Mouse (Mus musculus): ENCODE data around the gene Arf4. TPM values are rescaled to one million over a fixed set of nuclear protein-coding genes. Genes with fewer than 3 reads are reported as not detected.
"Not testable (repeated sequence)": the region's sequence is repeated elsewhere in the genome, so short reads cannot be mapped to it uniquely, and the experiment has no call there.

Gene Arf4
- total RNA-seq, 2 experiments from 2014 or later, result 108 TPM

DNA sequence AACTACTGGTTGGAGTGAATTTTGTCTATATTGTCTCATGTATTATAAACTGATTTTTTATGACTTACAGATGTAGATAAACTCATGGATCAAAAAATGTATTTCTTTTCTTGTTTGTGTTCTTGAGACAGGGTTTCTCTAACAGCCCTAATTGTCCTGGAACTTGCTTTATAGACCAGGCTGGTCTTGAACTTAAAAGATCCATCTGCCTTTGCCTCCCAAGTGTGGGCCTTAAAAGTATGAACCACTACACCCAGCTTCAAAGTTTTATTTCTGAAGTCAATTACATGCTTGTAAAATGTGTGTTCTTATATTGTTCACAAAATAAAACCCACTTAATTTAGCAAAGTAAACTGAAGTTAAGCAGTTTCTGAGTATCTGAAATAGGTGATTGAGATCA is 20.3 kb downstream of the Arf4 start:
- DNase-seq (ENCODE audit: low spot score in 2 of 2), result no peak
- intact Hi-C loops (cut with DNase I), result no loop called here

DNA sequence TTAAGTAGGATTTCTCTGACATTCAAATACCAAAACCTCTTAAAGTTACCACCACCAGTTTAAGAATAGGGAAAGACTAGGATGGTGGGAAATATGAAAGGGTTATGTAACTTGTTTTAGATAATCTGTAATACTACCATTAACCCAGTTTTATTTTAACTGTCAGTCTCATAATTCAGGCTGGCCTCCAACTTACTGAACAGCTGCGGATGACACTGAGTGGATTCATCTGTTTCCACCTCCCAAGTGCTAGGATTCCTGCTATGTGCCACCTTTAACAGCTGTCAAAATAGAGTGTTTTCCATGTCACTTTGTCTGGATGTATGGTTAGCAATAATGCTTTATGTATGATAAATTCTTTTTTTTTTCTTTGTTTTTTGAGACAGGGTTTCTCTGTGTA is 22.4 kb downstream of the Arf4 start:
- intact Hi-C loops (cut with DNase I), result no loop called here
- DNase-seq (ENCODE audit: low spot score in 2 of 2), result no peak

DNA sequence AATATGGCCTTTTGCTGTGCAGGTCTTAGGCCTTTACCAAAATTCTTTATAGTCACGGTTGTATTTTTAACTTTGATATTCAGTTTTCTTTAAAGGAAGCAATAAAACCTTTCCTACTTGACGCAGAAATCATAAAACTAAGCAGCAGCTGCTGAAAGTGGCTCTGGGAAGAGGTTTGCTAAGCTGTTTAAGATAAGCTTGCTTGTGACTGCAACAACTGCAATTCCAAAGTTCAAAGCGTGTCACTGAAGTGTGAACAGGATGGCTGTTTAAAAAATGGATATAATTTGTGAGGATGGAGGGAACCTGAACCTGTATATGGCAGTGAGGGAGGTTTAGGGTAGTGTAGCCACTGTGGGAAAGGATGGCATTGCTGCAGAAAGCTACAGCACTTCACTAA is 24.1 kb downstream of the Arf4 start:
- intact Hi-C loops (cut with DNase I), result no loop called here
- DNase-seq (ENCODE audit: low spot score in 2 of 2), result no peak

DNA sequence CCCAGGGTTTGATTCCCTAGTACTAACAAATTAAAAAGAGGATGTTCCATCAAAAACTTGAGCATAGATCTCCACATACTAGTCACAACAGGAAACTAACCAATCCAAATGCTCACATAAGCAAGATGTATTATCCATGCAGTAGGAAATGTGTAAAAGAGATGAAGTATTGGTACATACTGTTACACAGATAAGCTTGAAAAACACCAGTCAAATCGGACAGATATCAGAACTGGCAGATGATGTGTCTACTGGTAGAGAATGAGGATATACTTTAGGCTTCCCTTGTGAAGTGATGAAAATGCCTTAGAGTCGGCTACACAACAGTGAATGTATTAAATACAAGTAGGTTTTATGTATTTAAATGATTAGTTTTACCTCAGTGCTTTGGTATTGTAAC is 24.6 kb downstream of the Arf4 start:
- intact Hi-C loops (cut with DNase I), result no loop called here

DNA sequence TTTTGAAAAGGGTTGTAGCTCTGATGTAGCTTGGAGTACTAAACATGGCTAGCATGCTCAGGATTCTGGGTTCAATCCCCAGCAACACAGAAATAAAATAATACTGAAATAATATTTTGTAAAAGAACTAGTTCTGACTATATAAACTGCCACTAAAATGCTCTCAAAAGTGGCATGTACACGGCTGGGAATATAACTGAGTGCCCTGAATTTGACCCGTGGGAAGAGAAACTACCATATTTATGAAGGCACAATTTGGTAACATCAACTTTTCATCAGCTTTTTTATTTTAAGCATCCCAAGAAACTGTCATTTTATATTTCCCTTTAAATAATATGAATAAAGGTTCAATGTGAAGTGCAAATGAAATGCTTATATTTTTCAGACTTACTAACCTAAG is 26.0 kb downstream of the Arf4 start:
- no peak for DNase-seq (ENCODE audit: low spot score in 2 of 2)
- intact Hi-C loops (cut with DNase I), result no loop called here

More for the DNA sequence above, 24.6 kb downstream of the Arf4 start:
- no peak for DNase-seq (ENCODE audit: low spot score in 2 of 2)

DNA sequence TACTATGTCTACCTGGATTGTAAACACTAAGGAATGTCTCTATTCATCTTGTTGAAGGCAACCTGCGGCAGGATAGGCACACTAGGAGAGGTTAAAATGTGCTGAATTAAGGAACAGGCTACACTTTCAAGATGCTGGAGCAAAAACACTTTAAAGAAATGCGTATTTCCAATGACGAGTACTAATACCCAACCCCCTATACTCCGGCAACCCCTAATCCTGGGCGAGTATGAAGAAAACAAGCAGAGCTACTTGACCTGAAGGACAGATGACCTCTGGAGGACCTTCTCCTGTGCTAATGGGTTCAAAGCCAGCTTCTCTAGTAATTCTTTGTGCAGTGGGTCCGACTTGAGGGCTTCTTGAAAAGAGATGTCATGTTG is 30.1 kb downstream of the Arf4 start:
- intact Hi-C loops (cut with DNase I), result no loop called here
- DNase-seq (ENCODE audit: low spot score in 2 of 2), result no peak

DNA sequence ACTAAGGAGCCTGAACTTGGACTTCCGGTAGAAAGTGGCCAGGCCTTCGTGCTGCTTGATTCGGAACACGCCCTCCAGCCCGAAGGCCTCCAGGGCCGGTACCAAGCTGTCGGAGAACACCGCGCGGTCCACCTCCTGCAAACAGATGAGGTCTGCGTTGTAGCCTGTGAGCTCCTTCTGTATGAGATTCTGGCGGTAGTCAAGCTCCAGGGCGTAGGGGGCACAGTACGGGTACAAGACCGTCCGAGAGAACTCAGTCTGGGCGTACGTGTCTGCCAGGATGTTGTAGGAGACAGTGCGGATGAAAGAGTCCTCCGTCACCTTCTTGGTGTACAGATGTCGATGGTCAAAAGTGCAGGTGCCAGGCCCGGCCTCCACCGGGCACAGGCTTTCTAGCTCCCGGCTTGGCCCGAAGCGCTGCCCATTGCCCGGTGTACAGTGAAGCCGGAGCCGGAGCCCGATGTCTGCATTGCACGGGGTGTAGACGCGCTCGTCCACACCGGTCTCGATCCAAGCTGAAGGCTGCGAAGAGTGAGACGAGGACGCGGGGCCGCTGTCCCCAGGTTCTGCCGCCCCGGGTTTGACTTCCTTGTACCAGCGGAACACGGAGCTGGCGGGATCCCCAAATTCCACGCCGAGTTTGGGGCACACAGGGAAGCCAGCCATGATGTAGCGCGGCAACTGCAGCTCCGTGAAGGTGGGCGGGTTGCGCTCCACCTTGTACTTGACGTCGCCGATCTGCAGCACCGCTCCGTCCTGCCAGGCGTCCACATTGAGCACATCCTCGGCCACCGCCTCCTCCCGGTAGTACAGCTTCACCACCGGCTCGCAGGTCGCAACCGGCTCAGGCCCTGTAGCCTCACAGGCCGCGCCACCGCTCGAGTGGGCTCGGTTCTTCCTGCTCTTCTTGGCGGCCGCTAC is 30.8 kb downstream of the Arf4 start:
- intact Hi-C loops (cut with DNase I), result no loop called here
- DNase-seq (ENCODE audit: low spot score in 2 of 2), result peak; percentile 64 to 72

DNA sequence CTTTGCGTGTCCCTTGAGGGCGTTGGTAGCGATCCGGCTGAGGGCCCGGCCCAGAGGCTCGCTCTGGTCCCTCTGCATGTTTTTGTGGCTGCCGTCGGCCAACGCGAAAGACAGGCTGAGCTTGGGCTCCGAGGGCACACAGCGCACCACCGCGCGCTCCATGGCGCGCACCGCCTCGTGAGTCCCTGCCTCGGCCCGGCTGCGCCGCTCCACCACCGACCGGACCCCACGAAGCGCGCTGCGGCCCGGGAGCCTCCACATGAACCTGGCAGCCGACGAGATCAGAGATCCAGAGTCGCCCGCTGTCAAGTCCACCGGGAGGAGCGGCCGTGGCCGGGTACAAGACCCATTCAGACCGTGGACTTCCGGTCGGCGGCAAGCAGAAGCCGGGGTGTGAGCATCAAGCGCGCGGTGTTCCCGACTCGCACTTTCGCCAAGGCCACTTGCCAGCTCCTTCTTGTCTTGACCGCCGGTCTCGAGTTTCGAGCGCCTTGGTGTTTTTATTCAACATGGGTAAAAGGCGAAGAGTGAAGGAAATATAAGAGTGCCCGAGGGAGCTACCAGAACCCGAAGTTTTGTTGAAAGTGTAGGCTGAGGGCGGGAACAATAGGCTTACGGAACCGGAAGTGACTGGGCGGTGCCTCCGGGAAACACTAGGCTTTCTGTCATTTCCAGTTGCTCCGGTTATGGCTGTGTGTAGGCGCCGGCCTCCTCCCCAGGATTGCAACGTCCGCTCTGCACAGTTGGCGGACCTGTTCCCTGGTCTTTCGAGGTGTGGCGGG is 31.6 kb downstream of the Arf4 start, which contains the start of gene Pde12:
TSS of gene Pde12 (minus strand) at position 592 of the 782 bp plus-strand sequence.
- DNase-seq (ENCODE audit: low spot score in 2 of 2), result peak; percentile 94 to 95
- intact Hi-C loops (cut with DNase I), result loop anchor here (10.0 kb wide), 2 partner anchors 305 to 425 kb away; partner anchors contain the start of gene Appl1

DNA sequence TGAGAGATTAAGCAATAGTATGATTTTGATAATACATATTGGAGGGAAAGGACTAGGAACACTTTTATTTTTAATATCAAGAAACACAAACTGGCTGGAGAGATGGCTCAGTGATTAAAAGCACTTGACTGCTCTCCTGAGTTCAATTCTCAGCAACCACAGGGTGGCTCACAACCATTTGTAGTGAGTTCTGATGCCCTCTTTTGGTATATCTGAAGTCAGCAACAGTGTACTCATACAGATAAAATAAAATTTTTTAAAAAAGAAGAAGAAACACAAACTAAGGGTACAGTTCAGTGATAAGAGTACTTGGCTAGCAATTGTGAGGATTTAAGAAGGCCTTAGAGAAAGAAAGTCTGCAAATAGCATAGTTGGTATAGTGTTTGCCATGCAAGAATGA is 33.1 kb downstream of the Arf4 start:
- intact Hi-C loops (cut with DNase I), result loop anchor here (10.0 kb wide), 2 partner anchors 304 to 424 kb away; partner anchors contain the start of gene Appl1
- DNase-seq (ENCODE audit: low spot score in 2 of 2), result no peak

DNA sequence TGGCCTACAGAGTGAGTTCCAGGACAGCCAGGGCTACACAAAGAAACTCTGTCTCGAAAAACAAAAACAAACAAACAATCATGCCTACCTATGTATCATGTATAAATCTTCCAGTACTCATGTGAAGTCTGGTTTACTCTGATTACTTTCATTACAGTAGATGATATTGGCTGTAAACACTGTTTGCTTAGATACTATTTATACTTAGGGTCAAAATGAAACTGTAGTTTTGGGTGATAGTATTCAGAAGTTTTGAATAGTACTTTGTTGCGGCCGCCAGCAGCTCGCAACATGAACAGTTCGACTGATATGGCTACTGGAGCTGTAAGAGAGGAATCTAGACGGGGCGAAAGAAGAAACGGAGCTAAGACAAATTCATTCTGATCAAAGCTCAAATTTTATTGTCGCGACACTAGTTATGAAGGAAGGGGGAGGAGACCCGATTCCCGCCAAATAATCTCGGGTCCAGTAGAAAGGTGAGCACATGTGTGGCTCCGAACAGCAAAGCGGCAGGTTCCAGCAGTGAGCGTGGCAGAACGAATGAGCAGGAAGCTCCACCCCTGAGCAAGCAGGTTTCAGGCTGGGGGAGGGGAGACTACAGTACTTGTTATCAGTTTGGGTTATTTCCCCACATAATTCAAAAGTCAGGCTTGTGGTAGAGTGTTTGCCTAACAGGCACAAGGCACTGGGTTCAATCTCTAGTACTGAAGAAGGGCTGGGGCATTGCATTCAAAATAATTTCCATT is 34.2 kb downstream of the Arf4 start:
- DNase-seq (ENCODE audit: low spot score in 2 of 2), result not testable (repeated sequence)
- intact Hi-C loops (cut with DNase I), result loop anchor here (10.0 kb wide), 2 partner anchors 303 to 423 kb away; partner anchors contain the start of gene Appl1

DNA sequence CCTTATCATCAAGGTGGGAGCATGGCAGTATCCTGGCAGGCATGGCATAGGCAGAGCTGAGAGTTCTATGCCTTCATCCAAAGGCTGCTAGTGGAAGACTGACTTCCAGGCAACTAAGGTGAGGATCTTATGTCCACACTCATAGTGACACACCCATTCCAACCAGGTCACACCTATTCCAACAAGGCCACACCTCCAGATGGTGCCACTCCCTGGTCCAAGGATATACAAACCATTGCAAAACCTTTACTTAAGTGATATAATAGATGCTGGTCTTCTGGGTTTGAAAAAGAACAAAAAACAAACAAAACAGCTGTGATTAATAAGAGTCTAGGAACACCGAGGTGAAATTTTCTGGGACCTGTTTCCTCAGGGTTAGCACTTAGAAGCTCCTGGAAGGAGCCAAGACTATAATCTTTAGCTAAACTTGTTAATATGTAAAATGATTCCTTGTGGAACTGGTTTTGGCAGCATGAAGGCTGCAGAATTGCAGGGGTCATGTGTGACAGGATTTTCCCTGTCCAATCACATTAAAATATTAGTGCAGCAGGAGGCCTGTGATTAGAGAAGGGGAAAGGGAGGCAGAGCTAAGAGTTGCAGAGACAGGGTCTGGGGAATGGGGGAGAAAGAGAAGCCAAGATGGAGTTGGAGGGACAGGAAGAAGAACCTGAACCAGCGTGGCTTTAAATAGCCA is 36.7 kb downstream of the Arf4 start:
- intact Hi-C loops (cut with DNase I), result loop anchor here (10.0 kb wide), 2 partner anchors 300 to 420 kb away; partner anchors contain the start of gene Appl1

DNA sequence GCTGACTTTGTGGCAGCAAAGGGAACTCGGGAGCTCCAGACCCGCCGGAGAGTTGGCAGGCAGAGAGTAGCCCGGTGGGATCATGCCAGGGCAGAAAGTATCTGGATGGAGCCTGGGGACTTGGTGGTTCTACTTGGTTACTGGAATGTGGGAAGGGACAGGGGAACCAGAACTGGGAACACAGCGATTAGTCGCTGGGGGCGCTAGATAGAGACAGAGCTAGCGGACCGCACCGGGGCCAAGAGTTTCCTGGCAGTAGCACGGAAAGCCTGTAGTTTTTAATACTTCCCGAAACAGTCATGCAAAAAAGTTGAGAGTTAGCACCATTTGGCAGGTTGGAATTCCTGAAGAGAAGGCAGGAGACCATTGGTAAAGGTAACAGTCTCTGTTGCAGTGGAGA is 37.5 kb downstream of the Arf4 start:
- no peak for DNase-seq (ENCODE audit: low spot score in 2 of 2)
- intact Hi-C loops (cut with DNase I), result loop anchor here (10.0 kb wide), 2 partner anchors 299 to 419 kb away; partner anchors contain the start of gene Appl1

More for the DNA sequence above, 36.7 kb downstream of the Arf4 start:
- DNase-seq (ENCODE audit: low spot score in 2 of 2), result not testable (repeated sequence)

DNA sequence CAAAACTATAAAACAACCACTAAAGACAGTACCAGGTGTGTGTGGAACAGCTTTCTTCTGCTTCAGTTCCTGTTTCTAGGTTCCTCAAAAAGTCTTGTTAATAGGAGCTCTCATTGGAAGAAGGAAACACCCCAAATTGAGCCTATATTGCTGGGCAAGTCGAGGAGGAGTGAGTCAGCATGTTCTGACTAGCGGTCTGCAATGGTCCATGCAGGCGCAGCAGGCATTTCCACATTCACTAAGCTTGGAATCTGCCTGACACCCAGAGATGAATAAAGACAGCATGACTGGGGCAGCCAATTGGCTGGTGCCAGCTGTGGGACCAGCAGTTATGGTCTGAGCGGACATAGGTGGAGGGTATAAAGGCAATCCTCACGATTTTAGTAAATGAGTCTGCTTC is 37.9 kb downstream of the Arf4 start:
- intact Hi-C loops (cut with DNase I), result loop anchor here (10.0 kb wide), 2 partner anchors 299 to 419 kb away; partner anchors contain the start of gene Appl1
- DNase-seq (ENCODE audit: low spot score in 2 of 2), result no peak

DNA sequence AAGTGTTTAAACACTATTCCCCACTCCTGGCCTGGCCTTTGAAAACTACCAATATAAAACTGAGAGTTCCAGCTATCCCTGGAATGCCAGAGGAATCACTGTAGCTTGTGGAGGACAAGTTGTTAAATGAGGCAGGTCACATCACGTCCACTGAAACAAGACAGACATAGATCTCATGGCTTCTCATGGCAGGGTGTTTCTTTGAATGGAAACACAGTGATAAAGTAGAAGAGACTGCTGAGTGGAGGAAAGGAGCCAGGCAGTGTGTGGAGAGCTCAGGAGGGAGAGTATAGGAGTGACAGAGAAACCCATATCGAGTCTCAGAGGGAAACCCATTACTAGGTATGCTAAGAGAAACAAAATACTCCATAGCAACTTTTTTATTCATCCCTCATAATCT is 52.9 kb downstream of the Arf4 start:
- no peak for DNase-seq (ENCODE audit: low spot score in 2 of 2)
- intact Hi-C loops (cut with DNase I), result no loop called here

DNA sequence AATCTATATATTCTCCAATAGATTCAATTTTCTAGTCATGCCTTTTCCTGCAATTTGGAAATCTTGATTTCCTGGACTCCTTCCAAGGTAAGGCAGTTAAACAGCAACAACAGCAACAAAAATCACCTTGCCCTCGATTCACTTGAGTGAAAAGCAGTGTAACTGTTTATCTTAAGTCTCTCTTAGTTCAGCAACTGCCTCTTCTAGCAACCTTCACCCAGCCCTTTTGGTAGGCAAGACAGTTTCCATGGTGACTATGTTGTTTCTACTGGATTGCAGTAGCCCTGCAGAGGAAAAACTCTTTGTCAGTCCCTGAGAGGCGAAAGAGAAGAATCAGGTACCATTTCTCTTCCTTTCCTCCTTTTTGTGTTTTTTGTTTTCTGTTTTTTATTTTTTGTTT is 53.5 kb downstream of the Arf4 start:
- no peak for DNase-seq (ENCODE audit: low spot score in 2 of 2)
- intact Hi-C loops (cut with DNase I), result no loop called here

DNA sequence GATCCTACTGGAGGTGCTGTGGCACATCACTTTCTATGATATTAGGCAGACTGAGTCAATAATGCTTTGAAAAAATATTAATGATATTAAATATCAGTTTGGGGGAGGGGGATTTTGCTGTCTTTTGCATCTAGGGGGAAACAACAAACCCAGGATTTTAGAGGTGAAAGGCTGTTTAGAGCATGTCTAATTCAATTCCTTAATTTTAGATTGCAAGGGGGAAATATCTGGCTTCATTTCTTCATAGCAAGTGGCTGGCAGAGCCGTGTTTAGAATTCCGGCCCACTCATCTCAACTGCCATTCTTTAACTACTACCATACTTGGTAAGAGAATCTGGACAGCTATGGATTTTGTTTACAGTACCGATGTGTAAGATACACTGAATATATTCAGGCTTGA is 55.1 kb downstream of the Arf4 start, which contains the start of gene Dnah12:
TSS of gene Dnah12 (plus strand) at position 301 of the 400 bp plus-strand sequence.
- no peak for DNase-seq (ENCODE audit: low spot score in 2 of 2)
- intact Hi-C loops (cut with DNase I), result no loop called here

DNA sequence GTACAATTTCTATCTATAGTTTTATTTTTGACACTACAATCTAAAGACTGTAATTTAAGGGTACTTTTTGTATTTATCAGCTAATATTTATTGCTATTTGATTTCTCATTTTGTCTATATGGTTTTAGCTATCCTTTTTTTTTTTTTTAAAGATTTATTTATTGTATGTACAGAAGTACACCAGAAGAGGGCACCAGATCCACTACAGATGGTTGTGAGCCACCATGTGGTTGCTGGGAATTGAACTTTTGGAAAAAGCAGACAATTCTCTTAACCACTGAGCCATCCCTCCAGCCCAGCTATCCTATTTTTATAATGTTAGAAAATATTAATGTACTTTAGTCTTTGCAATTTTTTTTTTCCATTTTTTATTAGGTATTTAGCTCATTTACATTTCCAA is 60.0 kb downstream of the Arf4 start:
- no peak for DNase-seq (ENCODE audit: low spot score in 2 of 2)
- intact Hi-C loops (cut with DNase I), result no loop called here

DNA sequence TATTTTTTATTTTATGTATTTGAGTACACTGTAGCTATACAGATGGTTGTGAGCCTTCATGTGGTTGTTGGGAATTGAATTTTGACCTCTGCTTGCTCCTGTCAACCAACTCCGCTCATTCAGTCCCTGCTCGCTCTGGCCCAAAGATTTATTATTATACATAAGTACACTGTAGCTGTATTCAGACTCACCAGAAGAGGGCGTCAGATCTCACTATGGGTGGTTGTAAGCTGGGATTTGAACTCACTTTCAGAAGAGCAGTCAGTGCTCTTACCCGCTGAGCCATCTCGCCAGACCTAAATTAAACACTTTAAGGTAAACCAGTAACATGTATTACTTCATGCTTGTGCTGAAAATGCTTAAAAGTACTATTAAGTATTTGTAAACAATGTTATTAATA is 67.4 kb downstream of the Arf4 start:
- DNase-seq (ENCODE audit: low spot score in 2 of 2); intact Hi-C loops (cut with DNase I): not testable (repeated sequence)

All from left cerebral cortex, postnatal 36 days (tissue).